Mouse (Mus musculus) brain, embryonic 14.5 days (tissue): ENCODE measurements around the gene Col1a1.

Source experiments
- CTCF ChIP-seq: fragments of 200-500 bp; IDR thresholded peaks from 2 replicates; pipeline ENCODE4 v1.5.1; 2012; ENCODE audit warnings: inconsistent platforms, mild to moderate bottlenecking, moderate library complexity, borderline replicate concordance; ENCODE audit not compliant: insufficient read depth, insufficient read length; ENCODE audit errors: extremely low read depth
- POLR2A ChIP-seq: fragments of 200-500 bp; IDR thresholded peaks from 2 replicates; pipeline ENCODE4 v1.6.1; 2012; ENCODE audit warnings: mild to moderate bottlenecking, inconsistent platforms, borderline replicate concordance; ENCODE audit not compliant: poor library complexity, insufficient read depth, insufficient read length, severe bottlenecking; ENCODE audit errors: extremely low read depth

DNA sequence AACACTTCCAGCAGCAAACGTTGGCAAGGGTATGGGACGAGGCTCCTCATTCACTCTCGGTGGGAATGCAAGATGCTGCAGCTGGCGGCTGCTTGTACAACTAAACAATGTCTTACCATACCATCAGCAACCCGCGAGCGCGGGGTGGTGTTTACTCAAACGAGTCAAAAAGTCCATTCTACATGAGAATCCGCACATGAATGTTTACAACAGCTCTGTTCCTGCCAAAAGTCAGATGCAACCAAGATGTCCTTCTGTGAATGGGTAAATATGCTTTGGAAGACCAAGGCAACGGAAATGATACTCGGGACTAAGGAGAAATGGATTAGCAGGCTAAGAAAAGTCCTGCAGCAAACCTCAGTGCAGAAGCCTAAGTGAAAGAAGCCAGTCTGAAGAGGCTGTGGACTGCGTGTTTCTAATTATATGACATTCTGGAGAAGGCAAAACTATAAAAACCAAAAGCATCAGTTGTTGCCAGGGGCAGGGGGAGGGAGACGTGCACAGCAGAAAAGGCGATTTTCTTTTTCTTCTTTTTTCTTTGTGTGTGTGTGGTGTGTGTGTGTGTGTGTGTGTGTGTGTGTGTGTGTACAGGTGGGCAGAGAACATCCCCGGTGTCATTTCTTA lies 39.2 kb upstream of the Col1a1 start:
- TF ChIP-seq POLR2A (no peak), CTCF (no peak)
